Comparison of ENCODE assay signal across 10 mouse cellular contexts in genomic region chr4:136181367-136181766, GRCm38 (mm10). TPM values are rescaled to one million over a fixed set of nuclear protein-coding genes. Genes with fewer than 3 reads are reported as not detected.
DNase-seq lines count a peak whose midpoint lies in the region; ATAC-seq and TF ChIP-seq lines count a peak whose summit lies in the region.
"Had no signal": no experiment of that assay in that cellular context is flagged by ENCODE, and none has a peak within 500 bp of the region (broad histone marks: within the 10 kb centered on the region; RNA-seq: fewer than 3 reads in every experiment).

No protein-coding gene starts in this region.

- H3K9ac ChIP-seq in kidney, postnatal 0 days (ENCODE audit: low read depth, low read length): no peak overlapping the region
- H3K9ac ChIP-seq in embryonic facial prominence, embryonic 14.5 days (ENCODE audit: low read depth, low read length): peak overlapping the region; percentile 34; the same call in 1 of the 2 replicates
- H3K9ac ChIP-seq: forebrain, postnatal 0 days had no signal

- TF ChIP-seq POLR2A in bone marrow, adult 2 months (IDR thresholded peaks at IDR 0.05; ENCODE audit: borderline replicate concordance, control insufficient read depth, low read depth, low read length): no peak

- 37% methylated on average over 12 of the region's 12 CpGs for WGBS in kidney, postnatal 0 days
- 50% methylated on average over 12 of the region's 12 CpGs for WGBS in bone marrow, adult 2 months
- WGBS in embryonic facial prominence, embryonic 14.5 days: 20% methylated on average over 12 of the region's 12 CpGs

- H3K4me1 ChIP-seq in kidney, postnatal 0 days (replicated peaks; ENCODE audit: insufficient read depth, low read length): no peaks in the 10 kb centered on the region; the same call in none of the 2 replicates
- peaks cover 11% of the 10 kb centered on the region for H3K4me1 ChIP-seq in bone marrow, adult 2 months (ENCODE audit: control insufficient read depth, insufficient read depth, low read length)
- peaks cover 30% of the 10 kb centered on the region for H3K4me1 ChIP-seq in embryonic facial prominence, embryonic 14.5 days (ENCODE audit: control insufficient read depth, insufficient read depth, low read length)

- no peak overlapping the region for H3K27ac ChIP-seq in kidney, postnatal 0 days
- peak overlapping the region; percentile 61 for H3K27ac ChIP-seq in bone marrow, adult 2 months (ENCODE audit: control insufficient read depth, insufficient read depth, low read depth, low read length, poor library complexity)
- no peak overlapping the region; the same call in 1 of the 2 replicates for H3K27ac ChIP-seq in embryonic facial prominence, embryonic 14.5 days (replicated peaks; ENCODE audit: low read depth, low read length)
- H3K27ac ChIP-seq: macrophage had no signal

- DNase-seq in kidney, postnatal 0 days (ENCODE audit: low spot score): peak; percentile 58
- DNase-seq in kidney, postnatal 10 days: no peak
- DNase-seq in embryonic facial prominence, embryonic 14.5 days (ENCODE audit: low spot score): no peak
- peak; percentile 38 for DNase-seq in lung, postnatal 10 days
- no peak for DNase-seq in cerebellum, adult 11-12 months
- DNase-seq in layer of hippocampus, adult 11-12 months (ENCODE audit: low spot score): no peak
- DNase-seq: adrenal gland, adult 2 months; forebrain, postnatal 0 days had no signal

- H3K9me3 ChIP-seq in kidney, postnatal 0 days (replicated peaks; ENCODE audit: low read length): no peaks in the 10 kb centered on the region
- no peaks in the 10 kb centered on the region for H3K9me3 ChIP-seq in embryonic facial prominence, embryonic 14.5 days (ENCODE audit: control insufficient read depth, low read length)

- no peaks in the 10 kb centered on the region for H3K27me3 ChIP-seq in kidney, postnatal 0 days (ENCODE audit: insufficient read depth, low read length)
- no peaks in the 10 kb centered on the region for H3K27me3 ChIP-seq in embryonic facial prominence, embryonic 14.5 days (replicated peaks; ENCODE audit: control insufficient read depth, insufficient read depth, low read length)

- H3K4me3 ChIP-seq in kidney, postnatal 0 days (replicated peaks; ENCODE audit: low read depth, low read length): 0 out of 2 replicates have a peak overlapping the region, but pooled peaks have one; percentile 30
- peak overlapping the region; percentile 2 for H3K4me3 ChIP-seq in bone marrow, adult 2 months (replicated peaks; ENCODE audit: control insufficient read depth, low read depth, low read length)
- H3K4me3 ChIP-seq in embryonic facial prominence, embryonic 14.5 days (ENCODE audit: low read depth, low read length): no peak overlapping the region

- H3K4me2 ChIP-seq in kidney, postnatal 0 days (ENCODE audit: low read length): peak overlapping the region; percentile 59
- H3K4me2 ChIP-seq in embryonic facial prominence, embryonic 14.5 days (ENCODE audit: low read depth, low read length): peak overlapping the region; percentile 67

- peak; percentile 50; the same call in 1 of the 2 replicates for TF ChIP-seq CTCF in kidney, postnatal 0 days (IDR thresholded peaks at IDR 0.05; ENCODE audit: low read depth)
- no peak for TF ChIP-seq CTCF in bone marrow, adult 2 months (IDR thresholded peaks at IDR 0.05; ENCODE audit: control insufficient read depth, insufficient read depth, low read length)

- H3K36me3 ChIP-seq in kidney, postnatal 0 days (ENCODE audit: insufficient read depth, low read length): no peaks in the 10 kb centered on the region
- no peaks in the 10 kb centered on the region for H3K36me3 ChIP-seq in embryonic facial prominence, embryonic 14.5 days (ENCODE audit: control insufficient read depth, insufficient read depth, low read length)

- ATAC-seq in kidney, postnatal 0 days (replicated peaks; ENCODE audit: low FRiP score, low read depth): no peak
- no peak for ATAC-seq in embryonic facial prominence, embryonic 14.5 days (ENCODE audit: low read depth)

RNA-seq across cellular contexts. Expression of gene E2f2, which starts 9.2 kb away (rescaled TPM):
- 3.2 and 3.8 TPM in 2 replicates for polyA plus RNA-seq in kidney, postnatal 0 days (2015; fragmentation: Nextera tagmentation; extraction: Ambion mirVana)
- polyA plus RNA-seq in bone marrow, adult 2 months (2011; ENCODE audit: insufficient read depth, insufficient read length, low replicate concordance, missing spikeins): 146 and 157 TPM in 2 replicates
- polyA plus RNA-seq in embryonic facial prominence, embryonic 14.5 days (2014; fragmentation: Nextera tagmentation; extraction: Ambion mirVana): 7.9 and 10.1 TPM in 2 replicates

RNA-seq across cellular contexts. Expression of gene Asap3, which starts 24.8 kb away (rescaled TPM):
- polyA plus RNA-seq in kidney, postnatal 0 days (2015; fragmentation: Nextera tagmentation; extraction: Ambion mirVana): 2.7 and 3.0 TPM in 2 replicates
- 0.23 and 0.60 TPM in 2 replicates for polyA plus RNA-seq in bone marrow, adult 2 months (2011; ENCODE audit: insufficient read depth, insufficient read length, low replicate concordance, missing spikeins)
- polyA plus RNA-seq in embryonic facial prominence, embryonic 14.5 days (2014; fragmentation: Nextera tagmentation; extraction: Ambion mirVana): 8.1 and 11.3 TPM in 2 replicates

RNA-seq across cellular contexts. Expression of gene Id3, which starts 38.1 kb away (rescaled TPM):
- 764 and 829 TPM in 2 replicates for polyA plus RNA-seq in kidney, postnatal 0 days (2015; fragmentation: Nextera tagmentation; extraction: Ambion mirVana)
- polyA plus RNA-seq in bone marrow, adult 2 months (2011; ENCODE audit: insufficient read depth, insufficient read length, low replicate concordance, missing spikeins): 14.5 and 33.8 TPM in 2 replicates
- polyA plus RNA-seq in embryonic facial prominence, embryonic 14.5 days (2014; fragmentation: Nextera tagmentation; extraction: Ambion mirVana): 404 and 407 TPM in 2 replicates

Comparison
In these comparisons a context has a peak if more than half of its experiments do, and no peak if none do; other contexts are left out.
1. DNase-seq: peak in kidney, postnatal 0 days (single experiment) and lung, postnatal 10 days (single experiment); none in kidney, postnatal 10 days (single experiment), embryonic facial prominence, embryonic 14.5 days (single experiment), cerebellum, adult 11-12 months (single experiment) and layer of hippocampus, adult 11-12 months (single experiment).
2. RNA of gene E2f2, which starts 9.2 kb away (polyA plus RNA-seq): 146 to 157 TPM in bone marrow, adult 2 months; 7.9 to 10.1 TPM in embryonic facial prominence, embryonic 14.5 days and 3.2 to 3.8 TPM in kidney, postnatal 0 days; every median in the first group is over 10 times any median in the second.
3. RNA of gene Id3, which starts 38.1 kb away (polyA plus RNA-seq): 764 to 829 TPM in kidney, postnatal 0 days and 404 to 407 TPM in embryonic facial prominence, embryonic 14.5 days; 14.5 to 33.8 TPM in bone marrow, adult 2 months; every median in the first group is over 10 times any median in the second.